8 mouse cellular contexts compared by ENCODE assay signal in the genomic region with DNA sequence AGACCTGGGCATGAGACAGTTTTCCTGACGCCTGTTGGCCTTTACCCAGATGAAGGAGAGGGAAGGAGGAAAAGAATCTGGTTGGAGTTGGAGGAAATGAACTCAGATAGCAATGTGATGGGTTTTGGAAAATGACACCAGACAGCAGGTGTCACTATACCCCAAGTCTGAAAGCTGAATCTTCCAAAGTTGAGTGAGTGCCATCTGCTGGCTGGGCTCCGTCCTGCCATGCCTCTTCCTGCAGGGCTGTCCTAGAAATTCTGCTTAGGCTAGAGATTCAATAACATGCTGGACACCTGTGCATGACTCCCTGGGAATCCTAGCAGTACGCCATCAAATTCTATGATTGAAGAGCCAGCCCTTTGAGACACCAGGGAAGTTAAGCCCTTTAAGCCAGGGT. TPM values are rescaled to one million over a fixed set of nuclear protein-coding genes. Genes with fewer than 3 reads are reported as not detected.
DNase-seq lines count a peak whose midpoint lies in the region; ATAC-seq and TF ChIP-seq lines count a peak whose summit lies in the region.

No protein-coding gene starts in this region.

- H3K9me3 ChIP-seq in ES-Bruce4 (replicated peaks; ENCODE audit: control insufficient read depth, insufficient read depth, low read length, poor library complexity, severe bottlenecking) = 0 out of 2 replicates have a peak, but pooled peaks cover 1% of the 10 kb centered on the region
- peaks cover 7% of the 10 kb centered on the region; the same call in 1 of the 2 replicates for H3K9me3 ChIP-seq in forebrain, embryonic 12.5 days
- H3K9me3 ChIP-seq in lung, embryonic 15.5 days = no peaks in the 10 kb centered on the region

- H3K9ac ChIP-seq in ES-Bruce4 (ENCODE audit: low read depth, poor library complexity, severe bottlenecking) = no peak overlapping the region
- no peak overlapping the region for H3K9ac ChIP-seq in forebrain, embryonic 12.5 days
- no peak overlapping the region for H3K9ac ChIP-seq in lung, embryonic 15.5 days

- DNase-seq in c-Kit-positive CD71-negative TER-119-negative erythroid progenitor cells, embryonic 14.5 days (ENCODE audit: low read depth) = peak; percentile 66
- peak; percentile 46 for DNase-seq in heart, postnatal 25 days (ENCODE audit: low spot score)
- DNase-seq in layer of hippocampus, adult 2 months (ENCODE audit: low spot score in 2 of 2) = peak; percentile 81 to 85
- peak; percentile 50 for DNase-seq in ovary, postnatal 10 days (ENCODE audit: low spot score)
- peak; percentile 79 for DNase-seq in thymus, postnatal 14 days

- H3K27ac ChIP-seq in ES-Bruce4 (ENCODE audit: insufficient read depth, low read length) = no peak overlapping the region
- no peak overlapping the region for H3K27ac ChIP-seq in forebrain, embryonic 12.5 days
- H3K27ac ChIP-seq in layer of hippocampus, adult 2 months = no peak overlapping the region
- no peak overlapping the region for H3K27ac ChIP-seq in lung, embryonic 15.5 days

- H3K4me1 ChIP-seq in ES-Bruce4 (ENCODE audit: control insufficient read depth, insufficient read depth, low read length) = no peaks in the 10 kb centered on the region
- no peaks in the 10 kb centered on the region for H3K4me1 ChIP-seq in forebrain, embryonic 12.5 days
- H3K4me1 ChIP-seq in lung, embryonic 15.5 days = no peaks in the 10 kb centered on the region

- no peak for TF ChIP-seq POLR2A in ES-Bruce4 (IDR thresholded peaks at IDR 0.05; ENCODE audit: insufficient read depth, low read length)

- H3K27me3 ChIP-seq in ES-Bruce4 (ENCODE audit: control insufficient read depth, insufficient read depth, low read length, poor library complexity, severe bottlenecking) = 0 out of 2 replicates have a peak, but pooled peaks cover 1% of the 10 kb centered on the region
- no peaks in the 10 kb centered on the region for H3K27me3 ChIP-seq in forebrain, embryonic 12.5 days
- H3K27me3 ChIP-seq in lung, embryonic 15.5 days = no peaks in the 10 kb centered on the region

- H3K4me3 ChIP-seq in ES-Bruce4 (ENCODE audit: low read depth, low read length) = no peak overlapping the region
- no peak overlapping the region for H3K4me3 ChIP-seq in forebrain, embryonic 12.5 days (replicated peaks)
- no peak overlapping the region for H3K4me3 ChIP-seq in layer of hippocampus, adult 2 months
- H3K4me3 ChIP-seq in lung, embryonic 15.5 days = no peak overlapping the region

- no peak overlapping the region for H3K4me2 ChIP-seq in forebrain, embryonic 12.5 days
- no peak overlapping the region for H3K4me2 ChIP-seq in lung, embryonic 15.5 days

- no peak for TF ChIP-seq EP300 in ES-Bruce4 (IDR thresholded peaks at IDR 0.05; ENCODE audit: insufficient read depth, low read depth, low read length)

- 17% methylated on average over 3 of the region's 3 CpGs for WGBS in forebrain, embryonic 12.5 days
- WGBS in lung, embryonic 15.5 days = 15% methylated on average over 3 of the region's 3 CpGs

- intact Hi-C loops in heart, postnatal 25 days (cut with DNase I) = loop anchor here (1.0 to 5.0 kb wide), 2 partner anchors 140 to 208 kb away; no protein-coding TSS in a partner anchor

- peak; percentile 36; the same call in 1 of the 2 replicates for ATAC-seq in forebrain, embryonic 12.5 days (ENCODE audit: low FRiP score)
- ATAC-seq in lung, embryonic 15.5 days (ENCODE audit: borderline replicate concordance, extremely low read depth, low FRiP score, low TSS enrichment) = peak; percentile 59; the same call in 1 of the 2 replicates

- TF ChIP-seq CTCF in ES-Bruce4 (IDR thresholded peaks at IDR 0.05; ENCODE audit: low read depth, low read length) = peak; percentile 99
- TF ChIP-seq CTCF in layer of hippocampus, adult 2 months (conservative IDR thresholded peaks at IDR 0.05) = peak; percentile 99

- no peaks in the 10 kb centered on the region for H3K36me3 ChIP-seq in ES-Bruce4 (ENCODE audit: control insufficient read depth, insufficient read depth, low read length, poor library complexity, severe bottlenecking)
- H3K36me3 ChIP-seq in forebrain, embryonic 12.5 days (replicated peaks) = no peaks in the 10 kb centered on the region
- no peaks in the 10 kb centered on the region for H3K36me3 ChIP-seq in lung, embryonic 15.5 days

RNA-seq across cellular contexts. Expression of a gene that starts 11.9 kb away (rescaled TPM):
- 1.3 and 2.6 TPM in 2 replicates for polyA plus RNA-seq in ES-Bruce4 (2011; ENCODE audit: insufficient read depth, insufficient read length, low read depth, missing spikeins)
- 6.1 and 6.5 TPM in 2 replicates for polyA plus RNA-seq in forebrain, embryonic 12.5 days (2016; fragmentation: Nextera tagmentation; extraction: Ambion mirVana)
- total RNA-seq in heart, postnatal 25 days (2021) = 10 to 100 TPM in 1 of 2 experiments, 1 to 10 TPM in 1; 9.8 to 13.1 TPM
- total RNA-seq in layer of hippocampus, adult 2 months (2021) = 10 to 100 TPM; 48.7 to 48.8 TPM
- polyA plus RNA-seq in lung, embryonic 15.5 days (2015; fragmentation: Nextera tagmentation; extraction: Ambion mirVana) = 20.9 and 21.2 TPM in 2 replicates

RNA-seq across cellular contexts. Expression of a gene that starts 42.7 kb away (rescaled TPM):
- 4.6 and 5.8 TPM in 2 replicates for polyA plus RNA-seq in ES-Bruce4 (2011; ENCODE audit: insufficient read depth, insufficient read length, low read depth, missing spikeins)
- polyA plus RNA-seq in forebrain, embryonic 12.5 days (2016; fragmentation: Nextera tagmentation; extraction: Ambion mirVana) = 23.5 and 25.5 TPM in 2 replicates
- 10 to 100 TPM; 23.4 to 24.3 TPM for total RNA-seq in heart, postnatal 25 days (2021)
- total RNA-seq in layer of hippocampus, adult 2 months (2021) = 100 to 1,000 TPM; 207 to 209 TPM
- polyA plus RNA-seq in lung, embryonic 15.5 days (2015; fragmentation: Nextera tagmentation; extraction: Ambion mirVana) = 8.8 and 10.6 TPM in 2 replicates
